Comparison of ENCODE assay signal across 28 mouse cellular contexts in genomic region chr13:40642931-40643330, GRCm38 (mm10).
A peak's percentile ranks its signal among the peaks of the same experiment; 100 is the strongest.
DNase-seq lines count a peak whose midpoint lies in the region; ATAC-seq lines count a peak whose summit lies in the region.
"Had no signal": no experiment of that assay in that cellular context is flagged by ENCODE, and none has a peak within 500 bp of the region (broad histone marks: within the 10 kb centered on the region; RNA-seq: fewer than 3 reads in every experiment).

No protein-coding gene starts in this region.

- H3K4me3 ChIP-seq in embryonic facial prominence, embryonic 10.5 days, result no peak overlapping the region
- H3K4me3 ChIP-seq in kidney, embryonic 14.5 days (ENCODE audit: low read length), result no peak overlapping the region
- no peak overlapping the region for H3K4me3 ChIP-seq in midbrain, embryonic 16.5 days (ENCODE audit: low read depth, low read length)
- H3K4me3 ChIP-seq: embryonic facial prominence, embryonic 13.5 days; embryonic facial prominence, embryonic 15.5 days; erythroblast, embryonic 14.5 days; forebrain, embryonic 13.5 days; forebrain, embryonic 15.5 days had no signal

- H3K27me3 ChIP-seq in embryonic facial prominence, embryonic 10.5 days (replicated peaks; ENCODE audit: low read depth, poor library complexity, severe bottlenecking), result no peaks in the 10 kb centered on the region; the same call in 1 of the 2 replicates
- no peaks in the 10 kb centered on the region for H3K27me3 ChIP-seq in kidney, embryonic 14.5 days (ENCODE audit: control insufficient read depth, insufficient read depth, low read length)
- no peaks in the 10 kb centered on the region for H3K27me3 ChIP-seq in midbrain, embryonic 16.5 days (ENCODE audit: control insufficient read depth, insufficient read depth, low read depth, low read length)
- H3K27me3 ChIP-seq: CH12.LX; embryonic facial prominence, embryonic 15.5 days; forebrain, embryonic 13.5 days; forebrain, embryonic 15.5 days; Patski had no signal

- H3K9ac ChIP-seq in kidney, embryonic 14.5 days (ENCODE audit: low read depth, low read length), result no peak overlapping the region
- H3K9ac ChIP-seq in midbrain, embryonic 16.5 days (ENCODE audit: low read depth, low read length), result no peak overlapping the region
- H3K9ac ChIP-seq: embryonic facial prominence, embryonic 13.5 days; embryonic facial prominence, embryonic 15.5 days; forebrain, embryonic 13.5 days; forebrain, embryonic 15.5 days; forebrain, postnatal 0 days had no signal

- ATAC-seq in kidney, embryonic 14.5 days (ENCODE audit: low FRiP score, low TSS enrichment), result no peak
- ATAC-seq in midbrain, embryonic 16.5 days, result no peak
- ATAC-seq: activated CD4-positive, CD25-positive, alpha-beta regulatory T cell, adult 4 months; CD4-positive, CD25-positive, alpha-beta regulatory T cell, adult 4 months; forebrain, embryonic 13.5 days; forebrain, embryonic 15.5 days; forebrain, postnatal 0 days; Patski had no signal

- H3K9me3 ChIP-seq in embryonic facial prominence, embryonic 10.5 days, result no peaks in the 10 kb centered on the region
- no peaks in the 10 kb centered on the region for H3K9me3 ChIP-seq in kidney, embryonic 14.5 days (ENCODE audit: control insufficient read depth, low read length)
- no peaks in the 10 kb centered on the region for H3K9me3 ChIP-seq in midbrain, embryonic 16.5 days (replicated peaks; ENCODE audit: control insufficient read depth, low read length, poor library complexity, severe bottlenecking)
- H3K9me3 ChIP-seq: embryonic facial prominence, embryonic 13.5 days; embryonic facial prominence, embryonic 15.5 days; forebrain, embryonic 13.5 days; forebrain, embryonic 15.5 days had no signal

- no peaks in the 10 kb centered on the region for H3K36me3 ChIP-seq in embryonic facial prominence, embryonic 10.5 days (replicated peaks)
- no peaks in the 10 kb centered on the region for H3K36me3 ChIP-seq in kidney, embryonic 14.5 days (ENCODE audit: control insufficient read depth, insufficient read depth, low read length)
- H3K36me3 ChIP-seq in midbrain, embryonic 16.5 days (ENCODE audit: control insufficient read depth, insufficient read depth, low read length), result no peaks in the 10 kb centered on the region
- H3K36me3 ChIP-seq: embryonic facial prominence, embryonic 13.5 days; embryonic facial prominence, embryonic 15.5 days; forebrain, embryonic 15.5 days; G1E had no signal

- no peak overlapping the region; the same call in 1 of the 2 replicates for H3K27ac ChIP-seq in embryonic facial prominence, embryonic 10.5 days (replicated peaks)
- no peak overlapping the region for H3K27ac ChIP-seq in kidney, embryonic 14.5 days (ENCODE audit: low read depth, low read length)
- no peak overlapping the region for H3K27ac ChIP-seq in midbrain, embryonic 16.5 days (ENCODE audit: low read length)
- H3K27ac ChIP-seq: embryonic facial prominence, embryonic 13.5 days; embryonic facial prominence, embryonic 15.5 days; forebrain, embryonic 13.5 days; forebrain, embryonic 15.5 days had no signal

- peak; percentile 60 for DNase-seq in heart, adult 11 months
- DNase-seq in heart, adult 18-20 months, result no peak
- DNase-seq in embryo, embryonic 10 days (ENCODE audit: low spot score), result peak; percentile 75
- peak; percentile 19 for DNase-seq in embryo, embryonic 11 days
- DNase-seq in embryonic facial prominence, embryonic 10.5 days (ENCODE audit: low spot score), result peak; percentile 12
- DNase-seq in layer of hippocampus, postnatal 25 days (ENCODE audit: extremely low spot score in 1 of 2, low spot score in 1 of 2), result no peak
- DNase-seq: adrenal gland, adult 8-10 months; adrenal gland, postnatal 14 days; adrenal gland, postnatal 36 days; B cell, adult 2 months; cerebellum, adult 11-12 months; cerebellum, adult 2 months; cerebellum, adult 9-10 months; cerebellum, postnatal 10 days; cerebellum, postnatal 25 days; forebrain, postnatal 0 days had no signal

- WGBS in embryonic facial prominence, embryonic 10.5 days, result 36% methylated on average over 6 of the region's 6 CpGs
- WGBS in kidney, embryonic 14.5 days, result 55% methylated on average over 6 of the region's 6 CpGs
- WGBS in midbrain, embryonic 16.5 days, result 79% methylated on average over 6 of the region's 6 CpGs

- H3K4me1 ChIP-seq in embryonic facial prominence, embryonic 10.5 days, result peaks cover 8% of the 10 kb centered on the region
- H3K4me1 ChIP-seq in kidney, embryonic 14.5 days (ENCODE audit: control insufficient read depth, insufficient read depth, low read length), result no peaks in the 10 kb centered on the region
- no peaks in the 10 kb centered on the region for H3K4me1 ChIP-seq in midbrain, embryonic 16.5 days (ENCODE audit: control insufficient read depth, insufficient read depth, low read length)
- H3K4me1 ChIP-seq: embryonic facial prominence, embryonic 13.5 days; embryonic facial prominence, embryonic 15.5 days; forebrain, embryonic 13.5 days; forebrain, embryonic 15.5 days had no signal

- H3K4me2 ChIP-seq in kidney, embryonic 14.5 days (replicated peaks; ENCODE audit: low read depth, low read length), result no peak overlapping the region
- H3K4me2 ChIP-seq in midbrain, embryonic 16.5 days (ENCODE audit: low read length), result no peak overlapping the region
- H3K4me2 ChIP-seq: embryonic facial prominence, embryonic 13.5 days; embryonic facial prominence, embryonic 15.5 days; forebrain, embryonic 13.5 days; forebrain, embryonic 15.5 days had no signal

Comparison
In these comparisons a context has a peak if more than half of its experiments do, and no peak if none do; other contexts are left out.
1. DNase-seq: peak in heart, adult 11 months (single experiment), embryo, embryonic 10 days (single experiment), embryo, embryonic 11 days (single experiment) and embryonic facial prominence, embryonic 10.5 days (single experiment); none in heart, adult 18-20 months (0 of 2) and layer of hippocampus, postnatal 25 days (0 of 2).